Mouse (Mus musculus) kidney, adult 8-10 months (tissue): ENCODE measurements around the gene Cyyr1.

Experiments used
- DNase-seq, 2 experiments: peaks; one replicate each; pipeline ENCODE4 v3.0.0; 2022

Gene Cyyr1

DNA sequence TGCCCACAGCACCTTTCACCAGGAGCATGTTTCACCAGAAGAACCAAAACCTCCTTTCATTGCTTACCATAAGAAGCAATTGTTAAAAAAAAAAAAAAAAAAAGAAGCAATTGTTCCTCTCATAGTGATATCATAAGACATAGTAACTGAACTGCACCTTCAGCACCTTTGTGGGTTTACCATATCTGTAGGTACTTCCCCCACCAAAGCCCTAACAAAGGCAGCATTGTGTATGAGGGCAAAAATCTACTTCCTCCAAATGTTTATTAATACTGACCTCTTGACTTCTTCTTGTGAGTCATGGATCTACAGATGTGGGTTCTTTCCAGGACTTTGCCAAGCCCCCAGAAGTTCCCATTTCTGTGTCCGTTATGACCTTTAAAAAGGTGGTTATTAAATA is 98.2 kb downstream of the Cyyr1 start:
- DNase-seq, result no peak

DNA sequence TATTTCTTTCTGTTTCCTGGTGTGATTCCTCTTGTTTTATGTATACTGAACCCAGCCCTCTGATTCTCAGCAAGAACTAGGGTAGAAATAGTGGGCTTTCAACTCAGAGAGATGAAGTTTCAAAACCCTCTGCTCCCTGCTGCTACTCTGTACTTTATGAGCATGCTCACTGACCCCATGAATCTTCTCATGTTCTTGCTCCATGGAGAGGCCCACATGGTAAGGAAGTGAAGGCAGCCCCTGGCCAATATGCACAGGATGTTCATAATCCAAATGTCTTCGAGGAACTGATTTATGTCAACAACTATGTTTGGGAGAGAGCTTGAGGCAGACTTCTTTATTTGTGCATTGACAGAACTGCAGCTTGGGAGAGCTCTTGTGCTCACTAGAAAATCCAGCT is 106.9 kb downstream of the Cyyr1 start:
- no peak for DNase-seq

GRCm38 (mm10) chr16:85445801-85446200 is 107.4 kb downstream of the Cyyr1 start:
- DNase-seq, result no peak

DNA sequence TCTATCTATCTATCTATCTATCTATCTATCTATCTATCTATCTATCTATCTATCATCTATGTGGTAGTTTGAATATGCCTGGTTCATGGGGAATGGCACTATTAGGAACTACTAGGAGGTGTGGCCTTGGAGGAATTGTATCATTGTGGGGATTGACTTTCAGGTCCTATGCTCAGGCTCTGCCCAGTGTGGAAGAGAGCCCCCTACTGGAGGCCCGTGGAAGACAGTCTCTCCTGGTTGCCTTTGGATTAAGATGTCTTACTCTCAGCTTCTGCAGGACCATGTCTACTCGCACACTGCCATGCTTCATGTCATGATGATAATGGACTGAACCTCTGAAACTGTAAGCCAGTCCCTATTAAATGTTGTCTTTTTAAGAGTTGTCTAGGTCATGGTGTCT is 117.8 kb downstream of the Cyyr1 start:
- DNase-seq, result peak; percentile 11 to 60

- DNase-seq, result no peak
Measured at GRCm38 (mm10) chr16:85429173-85429572, 124.0 kb downstream of the Cyyr1 start.

DNA sequence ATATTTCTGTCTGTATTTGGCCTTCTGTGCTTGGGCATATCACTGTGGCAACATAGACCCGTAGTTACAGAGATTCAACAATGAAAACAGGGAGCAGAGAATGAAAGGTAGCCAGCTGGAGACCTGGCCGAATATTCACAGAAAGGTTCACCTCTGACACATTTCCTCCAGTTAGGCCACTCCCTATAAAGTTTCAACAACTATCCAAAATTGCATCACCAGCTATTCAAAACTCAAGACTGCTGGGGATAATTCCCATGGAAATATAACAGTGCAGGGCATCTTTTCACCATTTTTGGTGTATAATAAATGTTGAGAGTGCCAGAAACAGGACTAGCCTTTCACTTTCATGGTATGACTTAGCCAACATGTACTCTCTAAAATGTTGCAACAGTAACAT is 130.3 kb downstream of the Cyyr1 start:
- DNase-seq, result no peak

GRCm38 (mm10) chr16:85415415-85415814 is 137.8 kb downstream of the Cyyr1 start:
- DNase-seq, result peak in 1 of 2 experiments; percentile 19

DNA sequence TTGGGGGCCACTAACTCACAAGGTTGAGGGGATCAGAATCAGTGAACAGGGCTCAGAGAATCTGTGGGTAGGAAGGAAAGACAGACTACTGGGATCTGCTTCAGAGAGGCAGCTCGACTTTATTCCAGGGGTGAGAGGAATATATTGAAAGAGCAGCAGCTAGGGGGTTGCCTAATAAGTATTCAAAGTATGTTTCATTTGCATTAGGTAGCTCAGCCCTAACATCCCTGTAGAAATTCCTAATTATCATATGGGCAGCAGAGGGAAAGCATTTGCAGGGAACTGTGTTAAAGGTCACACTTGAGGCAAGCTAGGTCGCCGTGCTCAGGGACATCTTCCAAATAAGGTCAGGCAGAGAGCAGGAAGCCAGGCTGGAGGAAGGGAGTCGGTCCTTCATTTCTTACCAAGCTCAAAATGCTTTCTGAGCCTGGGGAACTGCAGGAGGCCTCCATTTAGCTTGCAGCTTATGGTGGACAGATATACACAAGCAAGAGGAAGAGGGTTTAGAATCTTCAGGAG is 159.7 kb downstream of the Cyyr1 start:
- no peak for DNase-seq

DNA sequence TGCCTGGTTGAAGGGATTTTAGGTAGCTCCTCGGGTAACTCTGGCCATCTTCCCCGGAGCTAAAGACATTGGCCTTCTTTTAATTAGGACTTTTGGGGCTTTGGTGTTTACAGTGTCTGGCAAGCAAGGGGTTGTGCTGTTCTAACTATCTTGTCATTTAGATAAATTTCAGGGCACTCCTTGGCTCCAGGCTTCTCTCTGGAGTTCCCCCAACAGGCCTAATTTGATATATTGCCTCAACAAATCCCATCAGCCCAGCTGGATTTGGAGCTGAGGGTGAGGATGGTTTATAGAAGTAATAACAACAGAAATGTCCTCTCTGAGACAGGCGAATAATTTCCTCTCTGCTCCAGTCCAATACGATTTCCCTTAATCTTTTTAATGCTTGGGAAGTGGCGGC is 166.4 kb downstream of the Cyyr1 start:
- DNase-seq, result no peak
